Mouse (Mus musculus) G1E (cell line): Measurements from ENCODE around the gene Gas8. TPM values are rescaled to one million over a fixed set of nuclear protein-coding genes. Genes with fewer than 3 reads are reported as not detected.
A peak's percentile ranks its signal among the peaks of the same experiment; 100 is the strongest.
"Not testable (repeated sequence)": the region's sequence is repeated elsewhere in the genome, so short reads cannot be mapped to it uniquely, and the experiment has no call there.

Experiments
- ATAC-seq: 2 replicates; pipeline ENCODE4 v1.8.0; 2016; ENCODE audit warnings: mild to moderate bottlenecking; ENCODE audit not compliant: insufficient number of reproducible peaks, poor library complexity, low FRiP score, severe bottlenecking; ENCODE audit errors: extremely low read depth
- DNase-seq: peaks from one replicate; pipeline ENCODE4 v3.0.0; 2012; ENCODE audit warnings: low spot score
- H3K27me3 ChIP-seq: 2 replicates; pipeline ENCODE4 v1.6.1; 2012; ENCODE audit warnings: mild to moderate bottlenecking, low read length, inconsistent platforms; ENCODE audit not compliant: insufficient read depth
- H3K36me3 ChIP-seq: replicated peaks from 2 replicates; pipeline ENCODE3; 2012; ENCODE audit warnings: mild to moderate bottlenecking, inconsistent platforms
- H3K4me1 ChIP-seq: 2 replicates; pipeline ENCODE4 v1.6.1; 2012; ENCODE audit warnings: low read depth, low read length, inconsistent platforms, mixed read lengths; ENCODE audit not compliant: insufficient read depth
- H3K4me3 ChIP-seq: 2 replicates; pipeline ENCODE4 v1.5.1; 2012; ENCODE audit warnings: low read depth, mild to moderate bottlenecking, inconsistent platforms, low read length, moderate library complexity, mixed read lengths
- H3K9me3 ChIP-seq: replicated peaks from 2 replicates; pipeline ENCODE4 v1.6.1; 2012; ENCODE audit warnings: inconsistent platforms
- CTCF ChIP-seq: IDR thresholded peaks from 2 replicates; pipeline ENCODE4 v1.5.1; 2012; ENCODE audit warnings: low read depth, low read length, inconsistent platforms, mixed read lengths
- GATA1 ChIP-seq: IDR thresholded peaks from 2 replicates; pipeline ENCODE4 v1.6.1; 2012; ENCODE audit warnings: borderline replicate concordance, low read length, inconsistent platforms, mixed read lengths
- GATA2 ChIP-seq: IDR thresholded peaks from 2 replicates; pipeline ENCODE4 v1.6.1; 2012; ENCODE audit warnings: low read depth, low read length, inconsistent platforms, borderline replicate concordance
- POLR2AphosphoS5 ChIP-seq: IDR thresholded peaks from 2 replicates; pipeline ENCODE4 v1.6.1; 2012; ENCODE audit warnings: low read depth, low read length, inconsistent platforms; ENCODE audit not compliant: insufficient replicate concordance
- TAL1 ChIP-seq: conservative IDR thresholded peaks from 2 replicates; pipeline ENCODE4 v1.6.1; 2012; ENCODE audit warnings: low read depth, low read length, inconsistent platforms, mixed read lengths
- polyA plus RNA-seq: library from polyadenylated mRNA; stranded (reverse); fragments of >175 nt; gene quantifications from 2 replicates; pipeline ENCODE4 v1.2.3, GENCODE M21; 2012
- total RNA-seq, 2 experiments: library from RNA; stranded (forward) in 1 of 2; stranded (reverse) in 1 of 2; fragments of 200-1000 nt in 1 of 2; fragments of >200 nt in 1 of 2; fragmentation: Nextera tagmentation in 1 of 2; gene quantifications; 2 replicates each; pipeline ENCODE4 v1.2.3; 2014 to 2017

Gas8 gene
- total RNA-seq (2014; fragmentation: Nextera tagmentation) (4.2 and 4.6 TPM in 2 replicates), total RNA-seq (2017) (14.5 and 16.0 TPM in 2 replicates), polyA plus RNA-seq (11.5 and 11.8 TPM in 2 replicates)

- Histone ChIP-seq H3K9me3 (no peaks in the 10 kb centered on the region), H3K4me3 (peak within 1 kb of the TSS; percentile 77), H3K27me3 (peaks cover 39% of the 10 kb centered on the region), H3K36me3 (peaks cover 30% of the 10 kb centered on the region), H3K4me1 (peaks cover 42% of the 10 kb centered on the region)
- DNase-seq, result peak; percentile 92
- TF ChIP-seq TAL1 (no peak), POLR2AphosphoS5 (no peak), GATA2 (no peak), CTCF (no peak), GATA1 (no peak)
- peak; percentile 83 for ATAC-seq
Measured at GRCm38 (mm10) chr8:123518667-123519066, at the start of gene Gas8. Gene Gas8 (plus strand): TSS chr8:123518834.

- H3K27me3 ChIP-seq, H3K4me3 ChIP-seq, H3K4me1 ChIP-seq, H3K36me3 ChIP-seq, ATAC-seq, H3K9me3 ChIP-seq, DNase-seq: not testable (repeated sequence)
Measured at GRCm38 (mm10) chr8:123472991-123473390, 45.6 kb upstream of the Gas8 start.

GRCm38 (mm10) chr8:123474549-123474948 is 44.1 kb upstream of the Gas8 start:
- not testable (repeated sequence) for DNase-seq, H3K9me3 ChIP-seq, H3K27me3 ChIP-seq, ATAC-seq, H3K4me3 ChIP-seq, H3K36me3 ChIP-seq
- peaks cover 18% of the 10 kb centered on the region for H3K4me1 ChIP-seq

GRCm38 (mm10) chr8:123476911-123477736 is 41.5 kb upstream of the Gas8 start:
- ATAC-seq (0 out of 2 replicates have a peak, but pooled peaks have one; percentile 41), DNase-seq (peak; percentile 29)
- H3K4me3 ChIP-seq, result peak overlapping the region; percentile 89
- no peaks in the 10 kb centered on the region for H3K27me3 ChIP-seq
- peaks cover 28% of the 10 kb centered on the region for H3K36me3 ChIP-seq
- peaks cover 25% of the 10 kb centered on the region for H3K4me1 ChIP-seq
- TF ChIP-seq TAL1 (no peak), GATA1 (no peak), GATA2 (no peak), CTCF (no peak)
- no peaks in the 10 kb centered on the region for H3K9me3 ChIP-seq

- no peaks in the 10 kb centered on the region for H3K27me3 ChIP-seq
- ATAC-seq, result peak; percentile 62
Measured at GRCm38 (mm10) chr8:123477737-123478258, 40.8 kb upstream of the Gas8 start, which contains the start of gene Afg3l1. Gene Afg3l1 (plus strand): TSS chr8:123477903.

GRCm38 (mm10) chr8:123478456-123479218 is 40.0 kb upstream of the Gas8 start:
- peak; percentile 32 for DNase-seq
- Histone ChIP-seq H3K27me3 (no peaks in the 10 kb centered on the region), H3K36me3 (peaks cover 44% of the 10 kb centered on the region), H3K4me3 (peak overlapping the region; percentile 89), H3K4me1 (peaks cover 26% of the 10 kb centered on the region), H3K9me3 (no peaks in the 10 kb centered on the region)
- ATAC-seq, result no peak
- TF ChIP-seq GATA2 (no peak), TAL1 (no peak), GATA1 (no peak), POLR2AphosphoS5 (no peak), CTCF (no peak)

More at GRCm38 (mm10) chr8:123477737-123478258, 40.8 kb upstream of the Gas8 start, which contains the start of gene Afg3l1:
- Histone ChIP-seq H3K9me3 (no peaks in the 10 kb centered on the region), H3K4me1 (peaks cover 25% of the 10 kb centered on the region), H3K4me3 (peak within 1 kb of the TSS; percentile 89), H3K36me3 (peaks cover 35% of the 10 kb centered on the region)
- TF ChIP-seq GATA2, result no peak
- no peak for TF ChIP-seq GATA1
- no peak for TF ChIP-seq CTCF
- no peak for TF ChIP-seq TAL1
- no peak for TF ChIP-seq POLR2AphosphoS5
- peak; percentile 96 for DNase-seq
